Mouse (Mus musculus): Measurements from ENCODE around the gene Adamts7. TPM values are rescaled to one million over a fixed set of nuclear protein-coding genes. Genes with fewer than 3 reads are reported as not detected.

Gene Adamts7
- polyA plus RNA-seq, 1 experiment from 2014 or later: 11.4 TPM

- Histone ChIP-seq H3K4me2 (no peak overlapping the region), H3K4me3 (ENCODE audit: low read depth, low read length) (no peak overlapping the region), H3K36me3 (ENCODE audit: control insufficient read depth, insufficient read depth, low read length) (no peaks in the 10 kb centered on the region), H3K4me1 (ENCODE audit: control insufficient read depth, insufficient read depth, low read length) (no peaks in the 10 kb centered on the region), H3K9ac (ENCODE audit: low read length) (no peak overlapping the region), H3K9me3 (ENCODE audit: control insufficient read depth, low read length) (no peaks in the 10 kb centered on the region), H3K27ac (ENCODE audit: low read depth, low read length) (no peak overlapping the region), H3K27me3 (ENCODE audit: control insufficient read depth, insufficient read depth, low read length) (no peaks in the 10 kb centered on the region)
- no peak for ATAC-seq (ENCODE audit: low FRiP score)
- no peak for DNase-seq (ENCODE audit: low spot score, missing footprints)
- 90% methylated on average over 15 of the region's 15 CpGs for WGBS
Measured at GRCm38 (mm10) chr9:90244301-90245151, 81.7 kb downstream of the Adamts7 start.

GRCm38 (mm10) chr9:90245206-90245605 is 82.3 kb downstream of the Adamts7 start:
- no peaks in the 10 kb centered on the region for H3K9me3 ChIP-seq (ENCODE audit: control insufficient read depth, low read length)
- H3K4me3 ChIP-seq (ENCODE audit: low read depth, low read length): no peak overlapping the region
- DNase-seq (ENCODE audit: low spot score, missing footprints) (no peak), ATAC-seq (ENCODE audit: low FRiP score) (no peak)
- 84% methylated on average over 6 of the region's 6 CpGs for WGBS
- H3K27me3 ChIP-seq (ENCODE audit: control insufficient read depth, insufficient read depth, low read length): no peaks in the 10 kb centered on the region
- no peaks in the 10 kb centered on the region for H3K4me1 ChIP-seq (ENCODE audit: control insufficient read depth, insufficient read depth, low read length)
- H3K4me2 ChIP-seq: no peak overlapping the region
- no peaks in the 10 kb centered on the region for H3K36me3 ChIP-seq (ENCODE audit: control insufficient read depth, insufficient read depth, low read length)
- no peak overlapping the region for H3K9ac ChIP-seq (ENCODE audit: low read length)
- H3K27ac ChIP-seq (ENCODE audit: low read depth, low read length): no peak overlapping the region

- H3K27ac ChIP-seq (ENCODE audit: low read depth, low read length): no peak overlapping the region
- ATAC-seq (ENCODE audit: low FRiP score): no peak
- 89% methylated on average over 5 of the region's 5 CpGs for WGBS
Measured at GRCm38 (mm10) chr9:90245781-90246180, 82.9 kb downstream of the Adamts7 start.

GRCm38 (mm10) chr9:90247316-90247715 is 84.4 kb downstream of the Adamts7 start:
- no peak for ATAC-seq (ENCODE audit: low FRiP score)
- 82% methylated on average over 7 of the region's 7 CpGs for WGBS
- no peak overlapping the region for H3K9ac ChIP-seq (ENCODE audit: low read length)

More at GRCm38 (mm10) chr9:90245781-90246180, 82.9 kb downstream of the Adamts7 start:
- Histone ChIP-seq H3K27me3 (ENCODE audit: control insufficient read depth, insufficient read depth, low read length) (no peaks in the 10 kb centered on the region), H3K9me3 (ENCODE audit: control insufficient read depth, low read length) (no peaks in the 10 kb centered on the region), H3K4me3 (ENCODE audit: low read depth, low read length) (no peak overlapping the region), H3K9ac (ENCODE audit: low read length) (no peak overlapping the region), H3K4me1 (ENCODE audit: control insufficient read depth, insufficient read depth, low read length) (no peaks in the 10 kb centered on the region), H3K36me3 (ENCODE audit: control insufficient read depth, insufficient read depth, low read length) (no peaks in the 10 kb centered on the region), H3K4me2 (no peak overlapping the region)
- no peak for DNase-seq (ENCODE audit: low spot score, missing footprints)

GRCm38 (mm10) chr9:90248326-90248725 is 85.5 kb downstream of the Adamts7 start:
- ATAC-seq (ENCODE audit: low FRiP score) (no peak), DNase-seq (ENCODE audit: low spot score, missing footprints) (peak; percentile 37)
- H3K9me3 ChIP-seq (ENCODE audit: control insufficient read depth, low read length): no peaks in the 10 kb centered on the region
- no peaks in the 10 kb centered on the region for H3K36me3 ChIP-seq (ENCODE audit: control insufficient read depth, insufficient read depth, low read length)
- 84% methylated on average over 7 of the region's 7 CpGs for WGBS
- no peak overlapping the region for H3K4me2 ChIP-seq
- no peak overlapping the region for H3K27ac ChIP-seq (ENCODE audit: low read depth, low read length)
- H3K9ac ChIP-seq (ENCODE audit: low read length): no peak overlapping the region
- H3K27me3 ChIP-seq (ENCODE audit: control insufficient read depth, insufficient read depth, low read length): no peaks in the 10 kb centered on the region
- no peak overlapping the region for H3K4me3 ChIP-seq (ENCODE audit: low read depth, low read length)
- no peaks in the 10 kb centered on the region for H3K4me1 ChIP-seq (ENCODE audit: control insufficient read depth, insufficient read depth, low read length)

More at GRCm38 (mm10) chr9:90247316-90247715, 84.4 kb downstream of the Adamts7 start:
- Histone ChIP-seq H3K27ac (ENCODE audit: low read depth, low read length) (no peak overlapping the region), H3K4me3 (ENCODE audit: low read depth, low read length) (no peak overlapping the region), H3K4me2 (no peak overlapping the region), H3K4me1 (ENCODE audit: control insufficient read depth, insufficient read depth, low read length) (no peaks in the 10 kb centered on the region), H3K36me3 (ENCODE audit: control insufficient read depth, insufficient read depth, low read length) (no peaks in the 10 kb centered on the region), H3K27me3 (ENCODE audit: control insufficient read depth, insufficient read depth, low read length) (no peaks in the 10 kb centered on the region), H3K9me3 (ENCODE audit: control insufficient read depth, low read length) (no peaks in the 10 kb centered on the region)
- DNase-seq (ENCODE audit: low spot score, missing footprints): no peak

- no peak overlapping the region for H3K4me3 ChIP-seq (ENCODE audit: low read depth, low read length)
- DNase-seq (ENCODE audit: low spot score, missing footprints) (no peak), ATAC-seq (ENCODE audit: low FRiP score) (no peak)
- no peak overlapping the region for H3K4me2 ChIP-seq
- H3K9ac ChIP-seq (ENCODE audit: low read length): no peak overlapping the region
- H3K9me3 ChIP-seq (ENCODE audit: control insufficient read depth, low read length): no peaks in the 10 kb centered on the region
- no peaks in the 10 kb centered on the region for H3K36me3 ChIP-seq (ENCODE audit: control insufficient read depth, insufficient read depth, low read length)
- no peaks in the 10 kb centered on the region for H3K4me1 ChIP-seq (ENCODE audit: control insufficient read depth, insufficient read depth, low read length)
- H3K27ac ChIP-seq (ENCODE audit: low read depth, low read length): no peak overlapping the region
- H3K27me3 ChIP-seq (ENCODE audit: control insufficient read depth, insufficient read depth, low read length): no peaks in the 10 kb centered on the region
- 88% methylated on average over 2 of the region's 2 CpGs for WGBS
Measured at GRCm38 (mm10) chr9:90249036-90249435, 86.2 kb downstream of the Adamts7 start.

- H3K27me3 ChIP-seq (ENCODE audit: control insufficient read depth, insufficient read depth, low read length): no peaks in the 10 kb centered on the region
- no peak overlapping the region for H3K9ac ChIP-seq (ENCODE audit: low read length)
- ATAC-seq (ENCODE audit: low FRiP score) (no peak), DNase-seq (ENCODE audit: low spot score, missing footprints) (no peak)
- H3K4me2 ChIP-seq: no peak overlapping the region
- H3K36me3 ChIP-seq (ENCODE audit: control insufficient read depth, insufficient read depth, low read length): no peaks in the 10 kb centered on the region
- WGBS: 85% methylated on average over 5 of the region's 5 CpGs
- H3K27ac ChIP-seq (ENCODE audit: low read depth, low read length): no peak overlapping the region
- no peaks in the 10 kb centered on the region for H3K4me1 ChIP-seq (ENCODE audit: control insufficient read depth, insufficient read depth, low read length)
- H3K9me3 ChIP-seq (ENCODE audit: control insufficient read depth, low read length): no peaks in the 10 kb centered on the region
- no peak overlapping the region for H3K4me3 ChIP-seq (ENCODE audit: low read depth, low read length)
Measured at GRCm38 (mm10) chr9:90250141-90250775, 87.4 kb downstream of the Adamts7 start.

GRCm38 (mm10) chr9:90250964-90251750 is 88.3 kb downstream of the Adamts7 start:
- Histone ChIP-seq H3K27ac (ENCODE audit: low read depth, low read length) (no peak overlapping the region), H3K9ac (ENCODE audit: low read length) (no peak overlapping the region), H3K27me3 (ENCODE audit: control insufficient read depth, insufficient read depth, low read length) (no peaks in the 10 kb centered on the region), H3K36me3 (ENCODE audit: control insufficient read depth, insufficient read depth, low read length) (no peaks in the 10 kb centered on the region), H3K4me1 (ENCODE audit: control insufficient read depth, insufficient read depth, low read length) (peaks cover 6% of the 10 kb centered on the region), H3K4me2 (no peak overlapping the region), H3K9me3 (ENCODE audit: control insufficient read depth, low read length) (no peaks in the 10 kb centered on the region), H3K4me3 (ENCODE audit: low read depth, low read length) (no peak overlapping the region)
- WGBS: 88% methylated on average over 13 of the region's 13 CpGs
- DNase-seq (ENCODE audit: low spot score, missing footprints) (peak; percentile 17), ATAC-seq (ENCODE audit: low FRiP score) (no peak)

GRCm38 (mm10) chr9:90253181-90253580 is 90.3 kb downstream of the Adamts7 start:
- DNase-seq (ENCODE audit: low spot score, missing footprints): no peak
- Histone ChIP-seq H3K4me1 (ENCODE audit: control insufficient read depth, insufficient read depth, low read length) (peaks cover 6% of the 10 kb centered on the region), H3K9ac (ENCODE audit: low read length) (no peak overlapping the region), H3K9me3 (ENCODE audit: control insufficient read depth, low read length) (no peaks in the 10 kb centered on the region), H3K36me3 (ENCODE audit: control insufficient read depth, insufficient read depth, low read length) (no peaks in the 10 kb centered on the region), H3K27ac (ENCODE audit: low read depth, low read length) (no peak overlapping the region), H3K27me3 (ENCODE audit: control insufficient read depth, insufficient read depth, low read length) (no peaks in the 10 kb centered on the region), H3K4me2 (no peak overlapping the region), H3K4me3 (ENCODE audit: low read depth, low read length) (no peak overlapping the region)
- WGBS: 93% methylated on average over 2 of the region's 2 CpGs
- ATAC-seq (ENCODE audit: low FRiP score): no peak
